Mouse (Mus musculus): ENCODE measurements at regions not wholly inside any gene's neighbourhood (a gene's known extent, or its start where the extent isn't known, plus 50 kb on each side); places are given as distances from the start of the nearest gene placed in this dataset.

- H3K9me3 ChIP-seq (ENCODE audit: control insufficient read depth) = no peaks in the 10 kb centered on the region
- 3% methylated on average over 33 of the region's 33 CpGs for WGBS
- peak overlapping the region; percentile 73 for H3K27ac ChIP-seq (ENCODE audit: low read depth, low read length)
- TF ChIP-seq CTCF (IDR thresholded peaks at IDR 0.05; ENCODE audit: low read depth) = no peak
- no peak for ATAC-seq
- H3K9ac ChIP-seq (ENCODE audit: low read depth, low read length) = peak overlapping the region; percentile 68
- H3K4me1 ChIP-seq (replicated peaks; ENCODE audit: control insufficient read depth, insufficient read depth, low read length) = no peaks in the 10 kb centered on the region; the same call in 1 of the 2 replicates
- H3K4me2 ChIP-seq (replicated peaks; ENCODE audit: low read depth) = peak overlapping the region; percentile 79
- H3K4me3 ChIP-seq (ENCODE audit: low read depth, low read length) = peak overlapping the region; percentile 47
- 0 out of 2 replicates have a peak, but pooled peaks cover 11% of the 10 kb centered on the region for H3K27me3 ChIP-seq (replicated peaks; ENCODE audit: control insufficient read depth, insufficient read depth, low read length)
- H3K36me3 ChIP-seq (ENCODE audit: control insufficient read depth, insufficient read depth) = no peaks in the 10 kb centered on the region
These were observed 63.8 kb upstream of the Wnt7b start for GRCm38 (mm10) chr15:85645971-85646638.

- H3K4me3 ChIP-seq (ENCODE audit: low read depth, low read length) = peak overlapping the region; percentile 47
- TF ChIP-seq CTCF (IDR thresholded peaks at IDR 0.05; ENCODE audit: low read depth) = no peak
- WGBS = 30% methylated on average over 9 of the region's 10 CpGs
These were observed 64.5 kb upstream of the Wnt7b start for GRCm38 (mm10) chr15:85646639-85647277.

GRCm38 (mm10) chr15:85647593-85647992 is 65.3 kb upstream of the Wnt7b start:
- no peak overlapping the region for H3K27ac ChIP-seq (ENCODE audit: low read depth, low read length)
- WGBS = 67% methylated on average over 6 of the region's 6 CpGs
- peaks cover 11% of the 10 kb centered on the region; the same call in 1 of the 2 replicates for H3K27me3 ChIP-seq (replicated peaks; ENCODE audit: control insufficient read depth, insufficient read depth, low read length)
- H3K36me3 ChIP-seq (ENCODE audit: control insufficient read depth, insufficient read depth) = no peaks in the 10 kb centered on the region
- no peaks in the 10 kb centered on the region; the same call in 1 of the 2 replicates for H3K4me1 ChIP-seq (replicated peaks; ENCODE audit: control insufficient read depth, insufficient read depth, low read length)
- ATAC-seq = no peak
- TF ChIP-seq CTCF (IDR thresholded peaks at IDR 0.05; ENCODE audit: low read depth) = no peak
- H3K9me3 ChIP-seq (ENCODE audit: control insufficient read depth) = no peaks in the 10 kb centered on the region
- no peak overlapping the region for H3K4me3 ChIP-seq (ENCODE audit: low read depth, low read length)
- no peak overlapping the region for H3K9ac ChIP-seq (ENCODE audit: low read depth, low read length)
- no peak overlapping the region for H3K4me2 ChIP-seq (replicated peaks; ENCODE audit: low read depth)

More at GRCm38 (mm10) chr15:85646639-85647277, 64.5 kb upstream of the Wnt7b start:
- no peak for ATAC-seq
- H3K4me1 ChIP-seq (replicated peaks; ENCODE audit: control insufficient read depth, insufficient read depth, low read length) = no peaks in the 10 kb centered on the region; the same call in 1 of the 2 replicates
- H3K27me3 ChIP-seq (replicated peaks; ENCODE audit: control insufficient read depth, insufficient read depth, low read length) = peaks cover 11% of the 10 kb centered on the region; the same call in 1 of the 2 replicates
- peak overlapping the region; percentile 68 for H3K9ac ChIP-seq (ENCODE audit: low read depth, low read length)
- H3K9me3 ChIP-seq (ENCODE audit: control insufficient read depth) = no peaks in the 10 kb centered on the region
- peak overlapping the region; percentile 79 for H3K4me2 ChIP-seq (replicated peaks; ENCODE audit: low read depth)
- peak overlapping the region; percentile 73; the same call in 1 of the 2 replicates for H3K27ac ChIP-seq (ENCODE audit: low read depth, low read length)
- H3K36me3 ChIP-seq (ENCODE audit: control insufficient read depth, insufficient read depth) = no peaks in the 10 kb centered on the region

GRCm38 (mm10) chr15:85650241-85650640 is 68.0 kb upstream of the Wnt7b start:
- ATAC-seq = no peak
- no peak for TF ChIP-seq CTCF (IDR thresholded peaks at IDR 0.05; ENCODE audit: low read depth)
- no peaks in the 10 kb centered on the region for H3K9me3 ChIP-seq (ENCODE audit: control insufficient read depth)
- WGBS = 75% methylated on average over 5 of the region's 5 CpGs
- no peak overlapping the region for H3K4me2 ChIP-seq (replicated peaks; ENCODE audit: low read depth)
- H3K27ac ChIP-seq (ENCODE audit: low read depth, low read length) = no peak overlapping the region
- no peak overlapping the region for H3K4me3 ChIP-seq (ENCODE audit: low read depth, low read length)
- H3K9ac ChIP-seq (ENCODE audit: low read depth, low read length) = no peak overlapping the region
- peaks cover 4% of the 10 kb centered on the region; the same call in 1 of the 2 replicates for H3K27me3 ChIP-seq (replicated peaks; ENCODE audit: control insufficient read depth, insufficient read depth, low read length)
- H3K4me1 ChIP-seq (replicated peaks; ENCODE audit: control insufficient read depth, insufficient read depth, low read length) = no peaks in the 10 kb centered on the region; the same call in 1 of the 2 replicates
- H3K36me3 ChIP-seq (ENCODE audit: control insufficient read depth, insufficient read depth) = no peaks in the 10 kb centered on the region

- Histone ChIP-seq H3K27me3 (replicated peaks; ENCODE audit: control insufficient read depth, insufficient read depth, low read length) (peaks cover 3% of the 10 kb centered on the region; the same call in 1 of the 2 replicates), H3K27ac (ENCODE audit: low read depth, low read length) (no peak overlapping the region), H3K9me3 (ENCODE audit: control insufficient read depth) (no peaks in the 10 kb centered on the region), H3K36me3 (ENCODE audit: control insufficient read depth, insufficient read depth) (no peaks in the 10 kb centered on the region), H3K4me2 (replicated peaks; ENCODE audit: low read depth) (no peak overlapping the region), H3K9ac (ENCODE audit: low read depth, low read length) (no peak overlapping the region), H3K4me3 (ENCODE audit: low read depth, low read length) (no peak overlapping the region), H3K4me1 (replicated peaks; ENCODE audit: control insufficient read depth, insufficient read depth, low read length) (no peaks in the 10 kb centered on the region; the same call in 1 of the 2 replicates)
- ATAC-seq = no peak
- WGBS = 77% methylated on average over 9 of the region's 9 CpGs
- TF ChIP-seq CTCF (IDR thresholded peaks at IDR 0.05; ENCODE audit: low read depth) = no peak
These were observed 69.6 kb upstream of the Wnt7b start for GRCm38 (mm10) chr15:85651718-85652420.

GRCm38 (mm10) chr15:85652431-85652830 is 70.2 kb upstream of the Wnt7b start:
- no peak overlapping the region for H3K4me3 ChIP-seq (ENCODE audit: low read depth, low read length)
- TF ChIP-seq CTCF (IDR thresholded peaks at IDR 0.05; ENCODE audit: low read depth) = no peak
- no peak overlapping the region for H3K9ac ChIP-seq (ENCODE audit: low read depth, low read length)
- H3K4me1 ChIP-seq (replicated peaks; ENCODE audit: control insufficient read depth, insufficient read depth, low read length) = no peaks in the 10 kb centered on the region
- 87% methylated on average over 5 of the region's 5 CpGs for WGBS
- no peaks in the 10 kb centered on the region for H3K36me3 ChIP-seq (ENCODE audit: control insufficient read depth, insufficient read depth)
- no peaks in the 10 kb centered on the region for H3K9me3 ChIP-seq (ENCODE audit: control insufficient read depth)
- H3K4me2 ChIP-seq (replicated peaks; ENCODE audit: low read depth) = 0 out of 2 replicates have a peak overlapping the region, but pooled peaks have one; percentile 70
- H3K27ac ChIP-seq (ENCODE audit: low read depth, low read length) = no peak overlapping the region
- ATAC-seq = no peak
- no peaks in the 10 kb centered on the region; the same call in 1 of the 2 replicates for H3K27me3 ChIP-seq (replicated peaks; ENCODE audit: control insufficient read depth, insufficient read depth, low read length)
